Mouse (Mus musculus) hindbrain, embryonic 14.5 days (tissue): ENCODE data around the gene Cpa5. TPM values are rescaled to one million over a fixed set of nuclear protein-coding genes. Genes with fewer than 3 reads are reported as not detected.

Source experiments
- ATAC-seq: fragments of 200-750 bp; cut with Nextera tagmentation; 2 replicates; pipeline ENCODE4 v1.8.0; 2017; ENCODE audit warnings: moderate number of reproducible peaks, mild to moderate bottlenecking, moderate TSS enrichment, moderate library complexity; ENCODE audit not compliant: low FRiP score
- DNase-seq: peaks from one replicate; pipeline ENCODE4 v3.0.0-alpha.2; 2015; ENCODE audit warnings: low spot score
- H3K27ac ChIP-seq: fragments of 300-500 bp; sonication (generic); 2 replicates; pipeline ENCODE4 v1.5.1; 2014; ENCODE audit warnings: mild to moderate bottlenecking, moderate library complexity
- H3K27me3 ChIP-seq: fragments of 300-500 bp; sonication (generic); 2 replicates; pipeline ENCODE4 v1.6.1; 2014; ENCODE audit warnings: mild to moderate bottlenecking, low read length, mixed read lengths; ENCODE audit not compliant: control insufficient read depth, insufficient read depth
- H3K36me3 ChIP-seq: fragments of 300-500 bp; sonication (generic); replicated peaks from 2 replicates; pipeline ENCODE4 v1.6.1; 2014; ENCODE audit not compliant: control insufficient read depth, insufficient read depth
- H3K4me1 ChIP-seq: fragments of 300-500 bp; sonication (generic); replicated peaks from 2 replicates; pipeline ENCODE4 v1.6.1; 2014; ENCODE audit warnings: antibody characterized with exemption, low read length, mixed read lengths; ENCODE audit not compliant: control insufficient read depth, insufficient read depth
- H3K4me2 ChIP-seq: fragments of 300-500 bp; sonication (generic); replicated peaks from 2 replicates; pipeline ENCODE4 v1.6.1; 2014; ENCODE audit warnings: mild to moderate bottlenecking, moderate library complexity
- H3K4me3 ChIP-seq: fragments of 300-500 bp; sonication (generic); replicated peaks from 2 replicates; pipeline ENCODE4 v1.5.1; 2014; ENCODE audit warnings: mild to moderate bottlenecking, low read length
- H3K9ac ChIP-seq: fragments of 300-500 bp; sonication (generic); 2 replicates; pipeline ENCODE4 v1.6.1; 2014
- H3K9me3 ChIP-seq: fragments of 300-500 bp; sonication (generic); 2 replicates; pipeline ENCODE4 v1.6.1; 2016; ENCODE audit warnings: low read length; ENCODE audit not compliant: control insufficient read depth
- WGBS: fragments of 180-500 bp; shearing (Covaris S2); extraction: QIAGEN DNeasy Blood & Tissue Kit; methylation state at CpG from one replicate; pipeline ENCODE4 v1.1.7; 2014; 5-methylcytosine and 5-hydroxymethylcytosine counted together
- polyA plus RNA-seq: library from polyadenylated mRNA; unstranded; fragments of >200 nt; fragmentation: Nextera tagmentation; extraction: Ambion mirVana; gene quantifications from 2 replicates; pipeline ENCODE4 v1.2.1, GENCODE M21; 2014

The Cpa5 gene
- polyA plus RNA-seq, 1 experiment from 2014 or later, result 0.17 TPM

GRCm38 (mm10) chr6:30666043-30666442 is 55.2 kb downstream of the Cpa5 start:
- Histone ChIP-seq H3K9ac (no peak overlapping the region), H3K4me3 (no peak overlapping the region), H3K27ac (no peak overlapping the region), H3K4me2 (no peak overlapping the region), H3K4me1 (0 out of 2 replicates have a peak, but pooled peaks cover 8% of the 10 kb centered on the region), H3K36me3 (no peaks in the 10 kb centered on the region), H3K9me3 (no peaks in the 10 kb centered on the region), H3K27me3 (no peaks in the 10 kb centered on the region)
- no peak for DNase-seq
- 37% methylated on average over 6 of the region's 6 CpGs for WGBS
- no peak for ATAC-seq

- no peaks in the 10 kb centered on the region for H3K9me3 ChIP-seq
- ATAC-seq (no peak), DNase-seq (no peak)
- WGBS, result 59% methylated on average over 5 of the region's 5 CpGs
- no peak overlapping the region for H3K4me2 ChIP-seq
- no peak overlapping the region for H3K9ac ChIP-seq
- no peaks in the 10 kb centered on the region for H3K27me3 ChIP-seq
- peak overlapping the region; percentile 43; the same call in 1 of the 2 replicates for H3K27ac ChIP-seq
- no peaks in the 10 kb centered on the region for H3K36me3 ChIP-seq
- no peak overlapping the region for H3K4me3 ChIP-seq
- 0 out of 2 replicates have a peak, but pooled peaks cover 8% of the 10 kb centered on the region for H3K4me1 ChIP-seq
These were observed 56.8 kb downstream of the Cpa5 start for GRCm38 (mm10) chr6:30667585-30667984.

- no peaks in the 10 kb centered on the region for H3K9me3 ChIP-seq
- no peaks in the 10 kb centered on the region for H3K27me3 ChIP-seq
- ATAC-seq (no peak), DNase-seq (no peak)
- no peak overlapping the region for H3K9ac ChIP-seq
- H3K4me1 ChIP-seq, result peaks cover 38% of the 10 kb centered on the region
- no peak overlapping the region for H3K4me3 ChIP-seq
- no peaks in the 10 kb centered on the region for H3K36me3 ChIP-seq
- H3K27ac ChIP-seq, result no peak overlapping the region
- H3K4me2 ChIP-seq, result no peak overlapping the region
- WGBS, result 63% methylated on average over 5 of the region's 5 CpGs
These were observed 60.9 kb downstream of the Cpa5 start for GRCm38 (mm10) chr6:30671696-30672095.

GRCm38 (mm10) chr6:30673764-30674561 is 63.2 kb downstream of the Cpa5 start:
- Histone ChIP-seq H3K9me3 (no peaks in the 10 kb centered on the region), H3K27ac (peak overlapping the region; percentile 96), H3K36me3 (no peaks in the 10 kb centered on the region), H3K4me1 (peaks cover 50% of the 10 kb centered on the region), H3K4me2 (peak overlapping the region; percentile 40), H3K27me3 (no peaks in the 10 kb centered on the region), H3K4me3 (no peak overlapping the region), H3K9ac (peak overlapping the region; percentile 60)
- DNase-seq (peak; percentile 63), ATAC-seq (peak; percentile 55; the same call in 1 of the 2 replicates)
- WGBS, result 26% methylated on average over 14 of the region's 14 CpGs

- peak overlapping the region; percentile 40 for H3K4me2 ChIP-seq
- H3K27ac ChIP-seq, result peak overlapping the region; percentile 96
- WGBS, result 29% methylated on average over 9 of the region's 9 CpGs
- peak; percentile 44; the same call in 1 of the 2 replicates for ATAC-seq
- peaks cover 57% of the 10 kb centered on the region for H3K4me1 ChIP-seq
- H3K9me3 ChIP-seq, result no peaks in the 10 kb centered on the region
- peak; percentile 71 for DNase-seq
- peak overlapping the region; percentile 60 for H3K9ac ChIP-seq
- H3K27me3 ChIP-seq, result no peaks in the 10 kb centered on the region
- H3K4me3 ChIP-seq, result no peak overlapping the region
- no peaks in the 10 kb centered on the region for H3K36me3 ChIP-seq
These were observed 64.0 kb downstream of the Cpa5 start for GRCm38 (mm10) chr6:30674714-30675280.

GRCm38 (mm10) chr6:30675281-30675771 is 64.5 kb downstream of the Cpa5 start:
- Histone ChIP-seq H3K4me2 (peak overlapping the region; percentile 40), H3K27me3 (no peaks in the 10 kb centered on the region), H3K27ac (peak overlapping the region; percentile 96), H3K9me3 (no peaks in the 10 kb centered on the region), H3K36me3 (no peaks in the 10 kb centered on the region), H3K9ac (peak overlapping the region; percentile 60), H3K4me3 (no peak overlapping the region), H3K4me1 (peaks cover 57% of the 10 kb centered on the region)
- WGBS, result 9% methylated on average over 11 of the region's 11 CpGs
- DNase-seq (no peak), ATAC-seq (peak; percentile 55)

- 83% methylated on average over 6 of the region's 6 CpGs for WGBS
- Histone ChIP-seq H3K27ac (no peak overlapping the region), H3K4me2 (no peak overlapping the region), H3K4me3 (no peak overlapping the region), H3K27me3 (no peaks in the 10 kb centered on the region), H3K36me3 (no peaks in the 10 kb centered on the region), H3K4me1 (peaks cover 57% of the 10 kb centered on the region), H3K9ac (no peak overlapping the region), H3K9me3 (no peaks in the 10 kb centered on the region)
- no peak for ATAC-seq
- DNase-seq, result no peak
These were observed 65.7 kb downstream of the Cpa5 start for GRCm38 (mm10) chr6:30676506-30676905.

GRCm38 (mm10) chr6:30677591-30677990 is 66.8 kb downstream of the Cpa5 start:
- DNase-seq, result no peak
- ATAC-seq, result no peak
- H3K27ac ChIP-seq, result 0 out of 2 replicates have a peak overlapping the region, but pooled peaks have one; percentile 35
- no peak overlapping the region for H3K4me2 ChIP-seq
- H3K36me3 ChIP-seq, result no peaks in the 10 kb centered on the region
- WGBS, result 79% methylated on average over 9 of the region's 9 CpGs
- no peaks in the 10 kb centered on the region for H3K27me3 ChIP-seq
- H3K9ac ChIP-seq, result no peak overlapping the region
- no peaks in the 10 kb centered on the region for H3K9me3 ChIP-seq
- H3K4me3 ChIP-seq, result no peak overlapping the region
- H3K4me1 ChIP-seq, result peaks cover 61% of the 10 kb centered on the region

- H3K9me3 ChIP-seq, result no peaks in the 10 kb centered on the region
- peak; percentile 56 for DNase-seq
- H3K9ac ChIP-seq, result no peak overlapping the region
- 23% methylated on average over 6 of the region's 6 CpGs for WGBS
- H3K27ac ChIP-seq, result peak overlapping the region; percentile 52; the same call in 1 of the 2 replicates
- H3K4me1 ChIP-seq, result peaks cover 56% of the 10 kb centered on the region
- no peaks in the 10 kb centered on the region for H3K27me3 ChIP-seq
- H3K4me2 ChIP-seq, result no peak overlapping the region
- peak; percentile 59; the same call in 1 of the 2 replicates for ATAC-seq
- no peaks in the 10 kb centered on the region for H3K36me3 ChIP-seq
- no peak overlapping the region for H3K4me3 ChIP-seq
These were observed 67.7 kb downstream of the Cpa5 start for GRCm38 (mm10) chr6:30678482-30678881.
